Mouse (Mus musculus) neural tube, embryonic 14.5 days (tissue): ENCODE measurements at regions not wholly inside any gene's neighbourhood (a gene's known extent, or its start where the extent isn't known, plus 50 kb on each side); places are given as distances from the start of the nearest gene placed in this dataset.

ENCODE experiments used
- ATAC-seq: fragments of 200-750 bp; cut with Nextera tagmentation; 2 replicates; pipeline ENCODE4 v1.8.0; 2017; ENCODE audit warnings: low read depth, mild to moderate bottlenecking, moderate TSS enrichment, moderate library complexity
- H3K27ac ChIP-seq: fragments of 300-500 bp; sonication (generic); 2 replicates; pipeline ENCODE4 v1.5.1; 2014; ENCODE audit warnings: low read depth, mild to moderate bottlenecking, control low read depth, low read length, moderate library complexity, mixed read lengths
- H3K27me3 ChIP-seq: fragments of 300-500 bp; sonication (generic); 2 replicates; pipeline ENCODE4 v1.6.1; 2014; ENCODE audit warnings: low read length; ENCODE audit not compliant: control insufficient read depth, insufficient read depth
- H3K36me3 ChIP-seq: fragments of 300-500 bp; sonication (generic); 2 replicates; pipeline ENCODE4 v1.6.1; 2014; ENCODE audit warnings: low read length, mixed read lengths; ENCODE audit not compliant: control insufficient read depth, insufficient read depth
- H3K4me1 ChIP-seq: fragments of 300-500 bp; sonication (generic); 2 replicates; pipeline ENCODE4 v1.6.1; 2014; ENCODE audit warnings: low read length; ENCODE audit not compliant: control insufficient read depth, insufficient read depth
- H3K4me2 ChIP-seq: fragments of 300-500 bp; sonication (generic); 2 replicates; pipeline ENCODE4 v1.6.1; 2014; ENCODE audit warnings: mild to moderate bottlenecking, low read depth, low read length, control low read depth
- H3K4me3 ChIP-seq: fragments of 300-500 bp; sonication (generic); 2 replicates; pipeline ENCODE4 v1.5.1; 2014; ENCODE audit warnings: low read depth, low read length, control low read depth, mixed read lengths
- H3K9ac ChIP-seq: fragments of 300-500 bp; sonication (generic); replicated peaks from 2 replicates; pipeline ENCODE4 v1.6.1; 2014; ENCODE audit warnings: low read depth, mild to moderate bottlenecking, control low read depth, low read length, mixed read lengths
- H3K9me3 ChIP-seq: fragments of 300-500 bp; sonication (generic); 2 replicates; pipeline ENCODE4 v1.6.1; 2016; ENCODE audit warnings: low read length; ENCODE audit not compliant: control insufficient read depth
- WGBS: fragments of 180-500 bp; shearing (Covaris S2); extraction: QIAGEN DNeasy Blood & Tissue Kit; methylation state at CpG from one replicate; pipeline ENCODE4 v1.1.7; 2014; 5-methylcytosine and 5-hydroxymethylcytosine counted together

- Histone ChIP-seq H3K36me3 (no peaks in the 10 kb centered on the region), H3K27ac (no peak overlapping the region), H3K4me3 (no peak overlapping the region), H3K27me3 (no peaks in the 10 kb centered on the region), H3K9me3 (no peaks in the 10 kb centered on the region), H3K4me2 (no peak overlapping the region), H3K4me1 (no peaks in the 10 kb centered on the region), H3K9ac (no peak overlapping the region)
- WGBS = 97% methylated on average over 3 of the region's 3 CpGs
- ATAC-seq = no peak
Measured at GRCm38 (mm10) chr10:96466845-96467244, 150.0 kb upstream of the Btg1 start.

- no peak overlapping the region for H3K9ac ChIP-seq
- no peak for ATAC-seq
- H3K4me3 ChIP-seq = no peak overlapping the region
- H3K4me2 ChIP-seq = no peak overlapping the region
- no peaks in the 10 kb centered on the region for H3K27me3 ChIP-seq
- 77% methylated on average over 4 of the region's 4 CpGs for WGBS
- H3K9me3 ChIP-seq = no peaks in the 10 kb centered on the region
- H3K36me3 ChIP-seq = no peaks in the 10 kb centered on the region
- no peak overlapping the region for H3K27ac ChIP-seq
- no peaks in the 10 kb centered on the region for H3K4me1 ChIP-seq
Measured at GRCm38 (mm10) chr10:96467661-96468060, 149.1 kb upstream of the Btg1 start.

- Histone ChIP-seq H3K9me3 (no peaks in the 10 kb centered on the region), H3K4me1 (no peaks in the 10 kb centered on the region), H3K9ac (no peak overlapping the region), H3K27me3 (no peaks in the 10 kb centered on the region), H3K36me3 (no peaks in the 10 kb centered on the region), H3K4me3 (no peak overlapping the region), H3K27ac (no peak overlapping the region), H3K4me2 (no peak overlapping the region)
- no peak for ATAC-seq
Measured at GRCm38 (mm10) chr10:96471523-96471922, 145.3 kb upstream of the Btg1 start.

- no peak overlapping the region for H3K9ac ChIP-seq
- no peak overlapping the region for H3K27ac ChIP-seq
- ATAC-seq = no peak
- H3K4me1 ChIP-seq = no peaks in the 10 kb centered on the region
- H3K9me3 ChIP-seq = no peaks in the 10 kb centered on the region
- H3K4me3 ChIP-seq = no peak overlapping the region
- no peak overlapping the region for H3K4me2 ChIP-seq
- H3K27me3 ChIP-seq = no peaks in the 10 kb centered on the region
- H3K36me3 ChIP-seq = no peaks in the 10 kb centered on the region
- 54% methylated on average over 12 of the region's 12 CpGs for WGBS
Measured at GRCm38 (mm10) chr10:96479350-96479749, 137.5 kb upstream of the Btg1 start.

- Histone ChIP-seq H3K27me3 (no peaks in the 10 kb centered on the region), H3K27ac (no peak overlapping the region), H3K4me2 (no peak overlapping the region), H3K36me3 (no peaks in the 10 kb centered on the region), H3K9me3 (no peaks in the 10 kb centered on the region), H3K4me3 (no peak overlapping the region), H3K4me1 (no peaks in the 10 kb centered on the region), H3K9ac (no peak overlapping the region)
- ATAC-seq = no peak
- 58% methylated on average over 8 of the region's 8 CpGs for WGBS
Measured at GRCm38 (mm10) chr10:96479786-96480185, 137.0 kb upstream of the Btg1 start.

- 32% methylated on average over 14 of the region's 14 CpGs for WGBS
- H3K4me3 ChIP-seq = no peak overlapping the region
- ATAC-seq = peak; percentile 46; the same call in 1 of the 2 replicates
- no peak overlapping the region for H3K9ac ChIP-seq
- no peaks in the 10 kb centered on the region for H3K9me3 ChIP-seq
- no peaks in the 10 kb centered on the region for H3K36me3 ChIP-seq
- no peak overlapping the region for H3K4me2 ChIP-seq
- no peaks in the 10 kb centered on the region for H3K4me1 ChIP-seq
- H3K27me3 ChIP-seq = no peaks in the 10 kb centered on the region
- no peak overlapping the region for H3K27ac ChIP-seq
Measured at GRCm38 (mm10) chr10:96480453-96481324, 136.1 kb upstream of the Btg1 start.

- ATAC-seq = no peak
- whole genome bisulfite sequencing = 76% methylated on average over 8 of the region's 8 CpGs
- Histone ChIP-seq H3K4me3 (no peak overlapping the region), H3K27ac (no peak overlapping the region), H3K27me3 (no peaks in the 10 kb centered on the region), H3K9me3 (no peaks in the 10 kb centered on the region), H3K4me2 (no peak overlapping the region), H3K9ac (no peak overlapping the region), H3K36me3 (no peaks in the 10 kb centered on the region), H3K4me1 (no peaks in the 10 kb centered on the region)
Measured at GRCm38 (mm10) chr10:96481325-96481638, 135.5 kb upstream of the Btg1 start.

GRCm38 (mm10) chr10:96486724-96487123 lies 130.1 kb upstream of the Btg1 start:
- Histone ChIP-seq H3K4me2 (no peak overlapping the region), H3K9me3 (no peaks in the 10 kb centered on the region), H3K27me3 (no peaks in the 10 kb centered on the region), H3K4me1 (no peaks in the 10 kb centered on the region), H3K27ac (no peak overlapping the region), H3K4me3 (no peak overlapping the region), H3K36me3 (no peaks in the 10 kb centered on the region), H3K9ac (no peak overlapping the region)
- no peak for ATAC-seq
- 97% methylated on average over 3 of the region's 3 CpGs for WGBS

- WGBS = 57% methylated on average over 1 of the region's 1 CpGs
- no peaks in the 10 kb centered on the region for H3K4me1 ChIP-seq
- no peak for ATAC-seq
Measured at GRCm38 (mm10) chr10:96493706-96494105, 123.1 kb upstream of the Btg1 start.

More at GRCm38 (mm10) chr10:96493706-96494105, 123.1 kb upstream of the Btg1 start:
- Histone ChIP-seq H3K9ac (no peak overlapping the region), H3K27ac (no peak overlapping the region), H3K27me3 (no peaks in the 10 kb centered on the region), H3K4me2 (no peak overlapping the region), H3K4me3 (no peak overlapping the region), H3K9me3 (no peaks in the 10 kb centered on the region), H3K36me3 (no peaks in the 10 kb centered on the region)
